Mouse (Mus musculus) adrenal gland (tissue): ENCODE data around the gene Pex11g.

Source experiments
- intact Hi-C: fragments of 180-260 bp; cut with DNase I; formaldehyde crosslinking; loops from one replicate; pipeline ENCODE4 v1.15.1; 2025

The Pex11g gene

DNA sequence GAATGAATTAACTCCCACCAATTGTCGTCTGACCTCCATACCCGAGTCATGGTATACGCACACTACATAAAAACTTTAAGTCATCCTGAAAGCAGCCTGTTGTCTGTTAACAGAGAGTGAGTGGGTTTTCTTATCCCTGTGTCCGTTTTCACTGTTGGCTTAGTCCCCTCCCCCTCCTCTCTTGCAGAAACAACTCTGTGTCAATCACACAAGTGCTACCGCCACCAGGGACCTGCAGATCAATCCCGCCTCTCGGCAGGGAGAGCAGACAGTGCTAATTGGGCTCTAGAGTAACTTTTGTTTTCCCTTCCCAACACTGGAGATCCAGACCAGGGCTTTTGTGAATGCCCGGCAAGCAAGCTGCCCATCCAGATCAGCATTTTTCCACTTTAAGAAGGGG is 50.0 kb downstream of the Pex11g start:
- intact Hi-C loops, result no loop called here

- intact Hi-C loops, result no loop called here
Observed at GRCm38 (mm10) chr8:3416846-3417245, 50.6 kb downstream of the Pex11g start.

- intact Hi-C loops, result no loop called here
Observed at GRCm38 (mm10) chr8:3415661-3416060, 51.8 kb downstream of the Pex11g start.

GRCm38 (mm10) chr8:3415259-3415658 is 52.2 kb downstream of the Pex11g start:
- intact Hi-C loops, result no loop called here

GRCm38 (mm10) chr8:3414639-3415190 is 52.8 kb downstream of the Pex11g start:
- intact Hi-C loops, result no loop called here

GRCm38 (mm10) chr8:3412816-3413215 is 54.7 kb downstream of the Pex11g start:
- intact Hi-C loops, result no loop called here

DNA sequence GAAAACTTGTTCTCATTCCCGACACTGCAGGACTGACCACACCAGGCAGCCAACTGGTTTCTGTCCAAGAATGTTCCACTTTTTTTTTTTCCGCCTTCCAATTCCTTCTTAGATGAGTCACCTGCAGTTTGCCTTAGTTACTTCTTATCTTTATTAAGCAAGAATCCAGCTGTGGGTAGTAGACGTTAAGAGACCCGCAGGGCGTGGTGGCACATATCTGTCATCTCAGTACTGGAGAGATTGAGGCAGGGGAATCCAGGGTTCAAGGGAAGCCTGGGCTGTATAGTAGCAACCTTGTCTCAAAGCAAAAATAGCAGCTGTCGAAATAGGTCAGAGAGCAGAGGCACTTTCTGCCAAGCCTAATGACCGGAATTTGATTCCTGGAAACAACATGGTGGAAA is 55.6 kb downstream of the Pex11g start:
- intact Hi-C loops, result no loop called here

DNA sequence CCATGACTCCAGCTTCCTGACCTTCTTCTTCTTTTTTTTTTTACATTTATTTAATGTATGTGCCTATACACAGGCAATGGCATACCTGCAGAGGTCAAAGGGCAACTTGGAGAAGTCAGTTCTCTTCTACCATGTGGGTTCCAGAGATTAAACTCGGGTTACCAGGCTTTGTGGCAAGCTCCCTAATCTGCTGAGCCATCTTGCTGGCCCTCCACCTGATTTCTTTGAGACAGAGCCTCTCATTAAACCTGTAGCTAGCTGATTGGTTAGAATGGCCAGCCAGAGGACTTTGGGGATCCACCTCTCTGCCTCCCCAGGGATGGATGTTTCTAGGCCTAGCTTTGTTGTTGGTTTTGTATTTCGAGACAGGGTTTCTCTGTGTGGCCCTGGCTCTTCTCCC is 56.4 kb downstream of the Pex11g start:
- intact Hi-C loops, result no loop called here

DNA sequence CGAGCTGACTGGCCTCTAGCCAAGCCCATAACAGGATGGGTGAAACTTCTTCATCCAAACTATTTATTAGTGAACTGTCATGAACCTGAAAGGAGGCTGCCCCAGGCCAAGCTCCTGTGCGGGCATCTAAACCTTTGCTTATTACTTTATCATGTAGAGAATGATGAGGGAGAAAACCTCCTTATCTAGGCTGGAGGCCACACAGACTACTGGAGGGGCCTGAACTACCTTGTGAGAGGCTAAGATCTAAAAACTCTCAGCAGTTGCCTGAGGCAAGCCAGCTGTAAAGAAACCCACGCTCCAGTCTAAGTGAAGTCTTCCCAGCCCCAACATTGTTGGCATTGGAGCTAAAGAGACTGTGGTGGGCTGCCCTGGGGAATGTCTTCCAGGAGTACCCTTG is 60.1 kb downstream of the Pex11g start:
- intact Hi-C loops, result no loop called here
